Mouse (Mus musculus) neural tube, embryonic 11.5 days (tissue): ENCODE measurements around the gene Slit3. TPM values are rescaled to one million over a fixed set of nuclear protein-coding genes. Genes with fewer than 3 reads are reported as not detected.

Experiments used
- ATAC-seq: fragments of 200-750 bp; cut with Nextera tagmentation; 2 replicates; pipeline ENCODE4 v1.8.0; 2017; ENCODE audit warnings: moderate number of reproducible peaks, mild to moderate bottlenecking, moderate TSS enrichment, moderate library complexity; ENCODE audit not compliant: insufficient read depth, low FRiP score, low TSS enrichment
- DNase-seq: peaks from one replicate; pipeline ENCODE4 v3.0.0-alpha.2; 2015; ENCODE audit warnings: low spot score
- H3K27ac ChIP-seq: fragments of 300-500 bp; sonication (generic); 2 replicates; pipeline ENCODE4 v1.5.1; 2014; ENCODE audit warnings: low read depth, mild to moderate bottlenecking, low read length
- H3K27me3 ChIP-seq: fragments of 300-500 bp; sonication (generic); 2 replicates; pipeline ENCODE4 v1.6.1; 2014; ENCODE audit warnings: mild to moderate bottlenecking, low read length, mixed read lengths; ENCODE audit not compliant: control insufficient read depth, insufficient read depth
- H3K36me3 ChIP-seq: fragments of 300-500 bp; sonication (generic); 2 replicates; pipeline ENCODE4 v1.6.1; 2014; ENCODE audit warnings: mild to moderate bottlenecking, low read length, moderate library complexity, mixed read lengths; ENCODE audit not compliant: control insufficient read depth, insufficient read depth
- H3K4me1 ChIP-seq: fragments of 300-500 bp; sonication (generic); 2 replicates; pipeline ENCODE4 v1.6.1; 2014; ENCODE audit warnings: low read length, mixed read lengths; ENCODE audit not compliant: control insufficient read depth, insufficient read depth
- H3K4me2 ChIP-seq: fragments of 300-500 bp; sonication (generic); 2 replicates; pipeline ENCODE4 v1.6.1; 2014; ENCODE audit warnings: low read depth, mild to moderate bottlenecking, moderate library complexity
- H3K4me3 ChIP-seq: fragments of 300-500 bp; sonication (generic); 2 replicates; pipeline ENCODE4 v1.5.1; 2014; ENCODE audit warnings: low read depth, low read length
- H3K9ac ChIP-seq: fragments of 300-500 bp; sonication (generic); 2 replicates; pipeline ENCODE4 v1.6.1; 2014; ENCODE audit warnings: mild to moderate bottlenecking, low read length
- H3K9me3 ChIP-seq: fragments of 300-500 bp; sonication (generic); 2 replicates; pipeline ENCODE4 v1.6.1; 2016; ENCODE audit warnings: low read length; ENCODE audit not compliant: control insufficient read depth
- WGBS: fragments of 180-500 bp; shearing (Covaris S2); extraction: QIAGEN DNeasy Blood & Tissue Kit; methylation state at CpG from one replicate; pipeline ENCODE4 v1.1.7; 2014; 5-methylcytosine and 5-hydroxymethylcytosine counted together
- polyA plus RNA-seq: library from polyadenylated mRNA; unstranded; fragments of >200 nt; fragmentation: Nextera tagmentation; extraction: Ambion mirVana; gene quantifications from 2 replicates; pipeline ENCODE4 v1.2.1, GENCODE M21; 2014

Slit3 gene
- polyA plus RNA-seq, 1 experiment from 2014 or later, result 41.3 TPM

GRCm38 (mm10) chr11:35119360-35119759 is 1.7 kb upstream of the Slit3 start:
- peaks cover 33% of the 10 kb centered on the region for H3K27me3 ChIP-seq
- H3K4me2 ChIP-seq, result no peak overlapping the region
- H3K27ac ChIP-seq, result no peak overlapping the region
- no peak overlapping the region for H3K4me3 ChIP-seq
- H3K9me3 ChIP-seq, result no peaks in the 10 kb centered on the region
- DNase-seq (peak; percentile 79), ATAC-seq (no peak)
- peaks cover 6% of the 10 kb centered on the region for H3K4me1 ChIP-seq
- WGBS, result 10% methylated on average over 6 of the region's 6 CpGs
- no peaks in the 10 kb centered on the region; the same call in 1 of the 2 replicates for H3K36me3 ChIP-seq
- no peak overlapping the region for H3K9ac ChIP-seq

GRCm38 (mm10) chr11:35120076-35120475 is 948 bp upstream of the Slit3 start:
- Histone ChIP-seq H3K9ac (no peak overlapping the region), H3K36me3 (no peaks in the 10 kb centered on the region; the same call in 1 of the 2 replicates), H3K4me1 (peaks cover 12% of the 10 kb centered on the region), H3K9me3 (no peaks in the 10 kb centered on the region), H3K27me3 (peaks cover 33% of the 10 kb centered on the region), H3K27ac (no peak overlapping the region), H3K4me2 (no peak overlapping the region), H3K4me3 (no peak overlapping the region)
- no peak for DNase-seq
- WGBS, result 43% methylated on average over 5 of the region's 5 CpGs
- no peak for ATAC-seq

- Histone ChIP-seq H3K4me2 (peak overlapping the region; percentile 98), H3K9ac (peak overlapping the region; percentile 66), H3K9me3 (no peaks in the 10 kb centered on the region), H3K4me1 (peaks cover 12% of the 10 kb centered on the region), H3K27ac (no peak overlapping the region), H3K27me3 (peaks cover 35% of the 10 kb centered on the region), H3K36me3 (no peaks in the 10 kb centered on the region; the same call in 1 of the 2 replicates), H3K4me3 (peak overlapping the region; percentile 70)
- ATAC-seq (no peak; the same call in 1 of the 2 replicates), DNase-seq (no peak)
- WGBS, result under 1% methylated on average over 27 of the region's 27 CpGs
These were observed 561 bp downstream of the Slit3 start for GRCm38 (mm10) chr11:35121611-35121959.

GRCm38 (mm10) chr11:35122091-35122811 is 1.2 kb downstream of the Slit3 start:
- H3K4me1 ChIP-seq, result peaks cover 12% of the 10 kb centered on the region
- peak overlapping the region; percentile 70 for H3K4me3 ChIP-seq
- under 1% methylated on average over 23 of the region's 23 CpGs for WGBS
- DNase-seq (peak; percentile 44), ATAC-seq (no peak)
- peak overlapping the region; percentile 2; the same call in 1 of the 2 replicates for H3K9ac ChIP-seq
- no peaks in the 10 kb centered on the region; the same call in 1 of the 2 replicates for H3K36me3 ChIP-seq
- peak overlapping the region; percentile 98 for H3K4me2 ChIP-seq
- H3K27ac ChIP-seq, result no peak overlapping the region
- H3K9me3 ChIP-seq, result no peaks in the 10 kb centered on the region
- H3K27me3 ChIP-seq, result peaks cover 35% of the 10 kb centered on the region

- whole genome bisulfite sequencing, result 58% methylated on average over 17 of the region's 17 CpGs
- no peak overlapping the region for H3K4me2 ChIP-seq
These were observed 3.6 kb downstream of the Slit3 start for GRCm38 (mm10) chr11:35124489-35125107.

GRCm38 (mm10) chr11:35125108-35125490 is 4.1 kb downstream of the Slit3 start:
- H3K27ac ChIP-seq, result no peak overlapping the region
- H3K27me3 ChIP-seq, result peaks cover 34% of the 10 kb centered on the region
- no peak overlapping the region for H3K4me3 ChIP-seq
- H3K9ac ChIP-seq, result no peak overlapping the region
- WGBS, result 48% methylated on average over 10 of the region's 10 CpGs
- no peak for DNase-seq
- H3K9me3 ChIP-seq, result no peaks in the 10 kb centered on the region
- ATAC-seq, result no peak
- peaks cover 12% of the 10 kb centered on the region for H3K4me1 ChIP-seq
- H3K36me3 ChIP-seq, result no peaks in the 10 kb centered on the region; the same call in 1 of the 2 replicates
- no peak overlapping the region for H3K4me2 ChIP-seq

More at GRCm38 (mm10) chr11:35124489-35125107, 3.6 kb downstream of the Slit3 start:
- H3K9me3 ChIP-seq, result no peaks in the 10 kb centered on the region
- no peaks in the 10 kb centered on the region; the same call in 1 of the 2 replicates for H3K36me3 ChIP-seq
- no peak overlapping the region for H3K9ac ChIP-seq
- no peak overlapping the region for H3K4me3 ChIP-seq
- ATAC-seq (no peak), DNase-seq (no peak)
- H3K27me3 ChIP-seq, result peaks cover 35% of the 10 kb centered on the region
- no peak overlapping the region for H3K27ac ChIP-seq
- H3K4me1 ChIP-seq, result peaks cover 12% of the 10 kb centered on the region

- Histone ChIP-seq H3K4me3 (no peak overlapping the region), H3K9me3 (no peaks in the 10 kb centered on the region), H3K36me3 (no peaks in the 10 kb centered on the region), H3K4me2 (no peak overlapping the region), H3K27ac (no peak overlapping the region), H3K9ac (no peak overlapping the region), H3K4me1 (no peaks in the 10 kb centered on the region), H3K27me3 (no peaks in the 10 kb centered on the region)
- DNase-seq (no peak), ATAC-seq (no peak)
- WGBS, result 70% methylated on average over 5 of the region's 5 CpGs
These were observed 10.7 kb downstream of the Slit3 start for GRCm38 (mm10) chr11:35131740-35132139.

- DNase-seq (no peak), ATAC-seq (no peak)
- no peaks in the 10 kb centered on the region for H3K36me3 ChIP-seq
- 92% methylated on average over 9 of the region's 9 CpGs for WGBS
- H3K4me2 ChIP-seq, result no peak overlapping the region
- no peak overlapping the region for H3K9ac ChIP-seq
- no peak overlapping the region for H3K4me3 ChIP-seq
- no peaks in the 10 kb centered on the region for H3K27me3 ChIP-seq
- no peaks in the 10 kb centered on the region for H3K4me1 ChIP-seq
- H3K9me3 ChIP-seq, result no peaks in the 10 kb centered on the region
- no peak overlapping the region for H3K27ac ChIP-seq
These were observed 15.6 kb downstream of the Slit3 start for GRCm38 (mm10) chr11:35136625-35137024.

GRCm38 (mm10) chr11:35140092-35140491 is 19.1 kb downstream of the Slit3 start:
- ATAC-seq (no peak), DNase-seq (no peak)
- no peak overlapping the region for H3K27ac ChIP-seq
- 95% methylated on average over 6 of the region's 6 CpGs for WGBS
- no peaks in the 10 kb centered on the region for H3K4me1 ChIP-seq
- H3K9me3 ChIP-seq, result no peaks in the 10 kb centered on the region
- H3K4me2 ChIP-seq, result no peak overlapping the region
- no peak overlapping the region for H3K4me3 ChIP-seq
- H3K27me3 ChIP-seq, result no peaks in the 10 kb centered on the region
- H3K36me3 ChIP-seq, result no peaks in the 10 kb centered on the region
- H3K9ac ChIP-seq, result no peak overlapping the region
